Mouse (Mus musculus) brain, embryonic 18.5 days (tissue): ENCODE data around the gene Adamts7.

ENCODE experiments used
- DNase-seq: peaks from one replicate; pipeline ENCODE4 v3.0.0-alpha.2; 2012; ENCODE audit warnings: low read depth, low spot score

The Adamts7 gene

DNA sequence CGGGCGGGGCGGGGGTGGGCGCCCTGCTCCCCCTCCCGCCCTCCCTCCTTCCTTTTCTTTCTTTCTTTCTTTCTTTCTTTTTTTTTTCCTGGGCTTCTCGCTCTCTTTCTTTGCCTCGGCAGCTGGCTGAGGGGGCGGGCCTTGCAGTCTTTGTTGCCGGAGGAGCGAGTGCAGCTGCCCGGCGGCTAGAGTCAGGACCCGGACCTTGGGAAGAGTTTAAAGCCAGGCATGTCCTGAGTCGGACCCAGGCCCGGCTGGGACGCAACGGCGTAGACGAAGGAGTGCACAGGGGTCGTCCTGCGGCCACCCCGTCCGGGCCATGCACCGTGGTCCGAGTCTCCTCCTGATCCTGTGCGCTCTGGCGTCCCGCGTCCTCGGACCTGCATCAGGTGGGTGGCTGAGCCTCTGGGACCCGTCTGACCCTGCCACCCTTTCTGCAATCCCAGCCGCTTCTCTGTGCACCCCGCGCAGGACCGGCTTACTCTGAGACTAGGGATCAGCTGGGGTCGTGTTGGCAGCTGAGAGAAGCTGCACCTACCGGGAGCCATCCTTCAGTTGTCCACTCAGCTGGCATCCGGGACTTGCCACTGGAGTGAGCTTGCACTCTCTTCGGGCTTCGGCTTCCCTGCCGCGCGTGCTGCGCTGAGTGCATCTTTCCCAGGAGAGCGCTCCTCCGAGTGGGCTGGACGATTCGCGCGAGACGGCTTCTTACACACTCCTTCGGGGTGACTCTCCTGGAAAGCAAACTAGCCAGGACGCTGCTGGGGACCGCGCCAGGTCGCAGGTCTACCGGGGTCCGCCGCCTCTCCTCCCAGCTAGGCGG, at the start of gene Adamts7:
Gene Adamts7, plus strand, starts transcription at position 144 of the 823 bp plus-strand sequence.
- DNase-seq, result no peak

DNA sequence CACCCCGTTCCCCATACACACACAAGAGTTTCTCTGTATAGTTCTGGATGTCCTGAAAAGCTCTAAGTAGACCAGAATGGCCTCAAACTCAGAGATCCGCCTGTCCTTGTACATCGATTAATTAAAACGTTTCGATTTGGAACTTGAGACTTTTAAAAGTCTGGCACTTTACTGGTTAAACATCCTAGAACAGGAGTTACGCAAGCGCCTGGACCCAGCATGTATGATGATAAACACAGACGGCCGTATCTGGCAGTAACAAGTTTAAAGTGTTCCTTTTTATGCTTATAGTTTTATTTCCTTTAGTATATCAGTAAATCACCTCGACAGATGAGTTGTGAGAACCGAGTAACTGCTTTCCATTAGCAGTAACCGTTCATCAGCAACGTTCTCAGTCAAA, 49.7 kb upstream of the Adamts7 start:
- DNase-seq, result no peak

- peak; percentile 77 for DNase-seq
These were observed 49.0 kb upstream of the Adamts7 start for GRCm38 (mm10) chr9:90113651-90114566.

DNA sequence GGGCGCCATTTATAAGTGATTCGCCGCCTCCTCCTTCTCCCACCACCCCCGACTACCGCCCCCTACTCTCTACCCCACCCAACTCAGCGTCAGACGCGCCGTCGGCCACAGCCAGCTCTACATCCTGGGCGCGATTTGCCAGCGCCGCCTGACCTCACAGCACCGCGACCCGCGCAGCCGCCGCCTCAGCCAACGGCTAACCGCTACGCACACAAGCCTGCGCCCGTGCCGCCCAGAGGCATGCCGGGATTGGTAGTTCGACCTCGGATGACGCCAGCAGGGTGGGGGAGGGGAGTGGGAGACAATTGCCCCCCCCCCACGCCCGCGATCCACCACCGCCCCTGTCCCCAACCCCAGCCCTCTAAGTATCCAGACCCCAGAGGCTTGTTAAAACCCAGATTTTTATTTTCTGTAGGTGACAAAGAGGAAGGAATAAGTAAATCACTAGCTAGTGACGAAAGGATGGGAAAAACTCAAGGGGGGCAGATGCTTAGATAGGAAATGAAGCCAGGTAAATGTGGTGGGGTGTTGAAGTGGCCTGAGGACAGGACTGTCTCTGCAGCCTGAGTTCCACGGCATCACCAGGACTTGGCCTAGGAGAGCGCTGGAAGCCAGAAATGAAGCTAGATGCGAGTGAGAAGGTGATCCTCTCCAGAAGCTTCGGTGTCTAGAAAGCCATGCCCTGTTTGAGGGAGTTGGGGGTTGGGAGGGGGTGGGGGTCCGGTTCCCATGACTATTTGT, 48.1 kb upstream of the Adamts7 start, which contains the start of gene Morf4l1:
Gene Morf4l1, minus strand, starts transcription at position 208 of the 741 bp plus-strand sequence.
- DNase-seq, result peak; percentile 97

GRCm38 (mm10) chr9:90115308-90115700, 47.6 kb upstream of the Adamts7 start:
- DNase-seq, result no peak

- DNase-seq, result no peak
These were observed 45.6 kb upstream of the Adamts7 start for GRCm38 (mm10) chr9:90117234-90117633.

GRCm38 (mm10) chr9:90122246-90122740, 40.6 kb upstream of the Adamts7 start:
- no peak for DNase-seq

- DNase-seq, result no peak
These were observed 38.6 kb upstream of the Adamts7 start for GRCm38 (mm10) chr9:90124156-90124872.

DNA sequence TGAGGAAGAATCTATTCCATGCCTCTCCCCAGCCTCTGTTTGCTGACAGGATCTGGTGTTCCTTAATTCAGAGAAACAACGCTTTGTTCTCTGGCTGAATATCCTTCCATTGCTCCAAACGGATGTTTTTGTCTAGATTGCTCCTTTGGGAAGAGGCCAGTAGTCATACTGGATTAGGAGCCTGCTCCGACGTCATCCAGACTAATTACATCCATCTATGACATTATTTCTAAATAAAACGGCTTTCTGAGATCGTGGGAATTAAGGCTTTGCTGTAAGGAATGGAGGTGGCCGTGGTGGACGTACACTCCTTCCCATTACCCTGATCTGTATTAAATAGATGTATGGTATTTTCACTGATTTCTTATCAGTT, 38.0 kb upstream of the Adamts7 start:
- DNase-seq, result no peak

DNA sequence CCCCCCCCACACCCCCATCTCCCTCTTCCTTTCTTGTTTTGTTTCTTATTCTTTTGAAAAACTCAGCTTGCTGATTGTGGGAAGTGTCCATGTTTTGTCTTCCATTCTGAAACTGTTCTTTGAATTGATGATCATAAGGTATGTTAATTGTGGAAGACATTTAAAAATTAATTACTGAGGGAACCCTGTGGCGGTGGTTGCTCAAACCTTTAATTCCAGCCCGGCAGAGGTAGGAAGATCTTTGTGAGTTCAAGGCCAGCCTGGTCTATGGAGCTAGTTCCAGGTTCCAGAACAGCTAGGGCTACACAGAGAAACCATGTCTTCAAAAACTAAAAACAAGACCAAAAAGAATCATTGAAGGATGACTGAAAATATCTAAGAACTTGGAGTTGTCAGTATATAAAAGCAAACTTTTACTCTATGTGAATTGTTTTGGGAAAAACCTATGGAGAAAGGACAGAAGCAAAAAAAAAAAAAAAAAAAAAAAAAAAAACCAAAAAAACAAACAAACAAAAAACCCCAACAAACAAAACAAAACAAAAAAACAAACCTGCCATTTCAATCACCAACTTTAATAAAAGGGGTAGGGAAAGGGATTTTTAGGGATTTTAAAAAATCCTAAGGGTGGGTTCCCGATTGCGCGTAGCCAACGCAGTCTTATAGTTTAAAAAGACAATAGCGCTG, 37.3 kb upstream of the Adamts7 start:
- no peak for DNase-seq

GRCm38 (mm10) chr9:90126260-90127010, 36.4 kb upstream of the Adamts7 start:
- DNase-seq, result peak; percentile 39

DNA sequence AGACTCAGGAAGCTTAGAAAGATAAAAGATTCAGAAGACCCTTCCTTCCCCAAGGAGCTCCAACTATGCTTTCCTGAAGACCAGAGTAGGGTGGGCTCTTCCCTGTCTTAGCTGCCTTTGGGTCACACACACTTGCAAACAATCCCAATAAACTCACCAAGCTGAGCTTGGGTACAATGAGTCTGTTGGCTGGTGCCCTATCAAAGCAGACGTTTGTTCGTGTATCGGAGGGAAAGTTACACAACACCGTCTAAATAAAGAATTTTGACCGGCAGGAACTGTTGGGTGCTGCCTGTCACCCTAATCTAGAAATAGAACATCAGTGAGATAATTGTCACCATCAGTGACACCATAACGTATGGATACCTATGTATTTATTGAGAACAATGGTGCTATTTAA, 35.7 kb upstream of the Adamts7 start:
- DNase-seq, result no peak

DNA sequence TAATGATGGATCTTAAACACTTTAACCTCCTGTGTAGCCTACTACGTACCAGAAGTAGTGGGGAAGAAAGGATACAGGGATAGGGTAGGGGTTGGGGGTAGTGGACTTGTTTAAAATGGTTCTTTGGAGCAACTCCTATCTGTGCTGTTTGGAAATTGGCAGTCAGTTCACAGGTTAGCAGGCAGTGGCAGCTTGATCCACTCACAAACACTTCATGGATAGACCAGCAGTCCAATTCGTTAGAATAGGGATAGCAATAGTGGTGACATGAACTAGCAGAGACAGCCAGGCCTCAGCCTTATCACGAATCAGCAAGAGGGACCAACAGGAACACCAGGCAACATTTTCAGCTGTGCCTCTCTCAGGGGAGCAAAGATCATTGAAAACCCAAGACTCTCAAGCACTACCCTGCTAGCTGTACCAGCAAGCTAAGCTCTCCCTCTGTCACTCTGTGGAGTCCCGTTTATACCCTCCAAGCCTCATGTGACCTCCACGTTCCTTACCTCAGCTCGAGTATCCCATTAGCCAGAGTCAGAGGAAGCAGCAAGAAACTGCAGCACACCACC, 34.1 kb upstream of the Adamts7 start:
- DNase-seq, result no peak

GRCm38 (mm10) chr9:90133562-90134355, 29.1 kb upstream of the Adamts7 start:
- no peak for DNase-seq

DNA sequence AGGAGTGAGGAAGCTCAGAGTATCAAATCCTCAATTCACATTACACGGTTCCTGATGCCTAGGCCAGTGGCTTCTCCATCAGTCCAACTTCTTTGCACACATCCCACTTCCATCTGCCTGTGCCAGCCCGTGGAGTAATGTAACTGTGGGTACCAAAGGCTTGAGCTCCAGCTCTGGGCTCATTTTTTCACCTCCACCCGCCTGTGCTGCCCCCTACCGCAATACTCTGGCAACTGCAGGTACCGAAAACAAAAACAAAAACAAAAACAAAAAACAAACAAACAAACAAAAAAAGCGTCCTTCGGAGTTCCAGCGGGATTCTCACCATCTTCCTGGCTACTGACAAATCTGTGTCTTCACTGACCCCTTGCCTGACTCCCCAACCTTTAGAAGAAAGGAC, 27.4 kb upstream of the Adamts7 start:
- no peak for DNase-seq

GRCm38 (mm10) chr9:90135963-90136677, 26.7 kb upstream of the Adamts7 start:
- DNase-seq, result no peak

DNA sequence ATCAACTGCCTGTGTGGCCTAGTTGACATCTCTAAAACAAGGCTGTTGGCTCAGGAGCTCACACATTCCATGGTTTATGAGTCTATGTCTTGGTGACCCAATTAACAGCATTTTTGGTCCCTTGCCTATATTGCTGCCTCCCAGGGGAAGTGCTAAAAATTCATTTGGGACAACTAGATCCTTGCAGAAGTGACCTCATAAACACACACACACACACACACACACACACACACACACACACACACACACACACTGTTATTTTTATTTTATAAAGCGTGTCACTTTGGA, 26.2 kb upstream of the Adamts7 start:
- no peak for DNase-seq

DNA sequence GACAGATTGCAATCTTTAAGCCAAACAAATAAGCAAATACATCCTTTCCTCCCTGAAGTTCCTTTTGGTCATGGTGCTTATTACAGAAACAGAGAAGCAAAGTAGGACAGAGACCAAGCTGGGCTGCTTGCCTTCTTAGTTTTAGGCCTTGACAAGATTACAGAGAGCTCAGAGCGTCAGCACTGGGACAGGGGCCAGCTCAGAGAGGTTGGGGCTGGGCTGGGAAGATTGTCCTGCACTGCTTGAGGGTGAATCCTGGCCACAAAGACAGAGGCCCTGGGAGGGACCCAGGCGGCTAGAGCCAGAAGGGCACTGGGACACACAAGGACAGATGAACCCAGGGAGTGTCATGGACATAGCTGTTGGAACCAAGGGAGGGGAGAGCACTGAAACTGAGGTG, 17.1 kb upstream of the Adamts7 start:
- DNase-seq, result no peak
